Mouse (Mus musculus) frontal cortex, adult (tissue): ENCODE data around the gene Prdx3.

Experiments
- ATAC-seq: cut with Nextera tagmentation; 2 replicates; pipeline ENCODE4 v1.9.2; 2017; ENCODE audit warnings: mild to moderate bottlenecking, moderate library complexity, mixed read lengths; ENCODE audit not compliant: low TSS enrichment

Prdx3 gene

DNA sequence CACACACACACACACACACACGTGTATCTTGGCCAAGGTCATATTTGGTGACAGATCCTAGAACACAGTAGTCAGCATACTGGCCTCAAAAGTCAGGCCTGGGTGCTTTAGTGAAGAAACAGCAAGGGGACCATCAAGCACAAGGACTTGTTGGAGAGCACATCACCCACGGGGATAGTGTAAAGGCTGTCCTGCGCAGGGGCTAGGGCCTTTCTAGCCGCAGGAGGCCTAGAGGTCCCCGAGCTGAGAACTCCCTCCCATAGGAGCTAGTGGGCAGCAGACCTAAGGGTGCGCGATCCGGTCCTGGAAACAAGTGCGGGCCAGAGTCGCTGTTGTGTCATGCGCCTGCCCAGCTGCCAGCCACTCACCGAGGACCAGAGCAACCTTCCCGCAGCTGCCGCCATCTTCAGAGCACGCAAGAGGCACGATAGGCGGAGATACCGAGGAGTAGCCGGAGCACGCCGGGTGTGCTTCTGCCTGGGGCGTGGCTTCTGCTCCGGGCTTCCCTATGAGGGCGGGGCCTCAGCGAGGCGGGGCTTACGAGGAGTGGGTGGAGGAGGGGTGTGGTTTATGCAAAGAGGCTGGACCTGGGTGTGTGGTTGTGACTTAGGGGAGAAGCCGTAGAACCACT is at the start of gene Prdx3:
TSS of gene Prdx3 (minus strand) at position 493 of the 631 bp plus-strand sequence.
- peak; percentile 98 for ATAC-seq

GRCm38 (mm10) chr19:60916869-60917570 is 42.7 kb upstream of the Prdx3 start:
- peak; percentile 80 for ATAC-seq

DNA sequence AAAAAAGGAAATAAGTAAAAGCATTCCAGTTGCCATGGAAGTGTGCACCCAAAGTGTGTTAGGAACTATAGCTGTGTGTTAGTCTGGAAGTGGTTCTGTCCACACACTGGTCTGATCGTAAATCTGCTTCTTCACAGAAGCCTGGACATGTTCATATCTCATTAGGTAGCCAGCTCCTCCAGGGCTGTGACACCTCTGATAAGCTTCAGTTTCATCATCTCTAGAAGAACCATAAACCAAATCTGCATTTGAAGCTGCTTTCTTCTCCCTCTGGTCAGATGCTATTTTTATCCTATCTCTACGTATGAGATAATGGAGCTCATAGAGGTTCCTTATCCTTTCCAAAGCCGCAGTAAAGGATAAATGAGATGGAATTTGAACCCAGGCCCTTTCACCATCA is 41.5 kb upstream of the Prdx3 start:
- ATAC-seq: no peak

DNA sequence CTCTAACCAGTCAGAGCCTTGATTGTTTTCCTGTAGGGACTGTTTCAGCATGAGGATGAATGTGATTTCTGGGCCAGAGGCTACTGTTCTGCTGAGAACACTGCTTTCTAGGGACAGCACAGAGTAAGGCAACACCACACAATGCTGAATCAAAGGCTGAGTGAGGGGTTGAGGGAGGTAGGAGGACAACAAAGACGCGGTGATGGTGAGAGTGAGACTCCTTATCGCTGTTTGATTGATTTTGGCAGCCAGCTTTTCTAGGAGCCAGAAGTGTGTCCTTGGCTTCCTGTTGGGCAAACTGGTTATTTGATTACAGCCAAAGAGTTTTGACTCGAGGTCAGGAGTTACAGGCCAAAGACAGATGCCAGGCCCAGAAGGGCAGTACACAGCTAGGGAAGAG is 40.9 kb upstream of the Prdx3 start:
- no peak for ATAC-seq

GRCm38 (mm10) chr19:60911653-60912052 is 37.3 kb upstream of the Prdx3 start:
- no peak for ATAC-seq

DNA sequence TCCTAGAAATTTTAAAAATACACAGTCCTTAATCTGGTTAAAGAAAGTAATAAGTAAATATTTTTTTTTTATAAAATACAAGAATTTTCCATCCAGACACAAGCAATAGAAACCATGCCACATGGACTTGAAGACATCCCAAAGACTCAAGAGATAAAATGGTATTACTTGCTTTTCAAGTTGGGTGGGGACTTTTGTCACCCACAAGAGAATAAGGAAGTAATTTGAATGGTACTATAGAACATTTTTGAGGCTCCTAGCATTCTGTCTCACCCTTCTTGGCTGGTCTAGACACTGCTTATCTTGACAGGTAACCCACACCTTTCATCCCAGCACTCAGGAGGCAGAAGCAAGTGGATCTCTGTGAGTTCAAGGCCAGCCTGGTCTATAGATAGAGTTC is 35.9 kb upstream of the Prdx3 start:
- ATAC-seq: no peak

DNA sequence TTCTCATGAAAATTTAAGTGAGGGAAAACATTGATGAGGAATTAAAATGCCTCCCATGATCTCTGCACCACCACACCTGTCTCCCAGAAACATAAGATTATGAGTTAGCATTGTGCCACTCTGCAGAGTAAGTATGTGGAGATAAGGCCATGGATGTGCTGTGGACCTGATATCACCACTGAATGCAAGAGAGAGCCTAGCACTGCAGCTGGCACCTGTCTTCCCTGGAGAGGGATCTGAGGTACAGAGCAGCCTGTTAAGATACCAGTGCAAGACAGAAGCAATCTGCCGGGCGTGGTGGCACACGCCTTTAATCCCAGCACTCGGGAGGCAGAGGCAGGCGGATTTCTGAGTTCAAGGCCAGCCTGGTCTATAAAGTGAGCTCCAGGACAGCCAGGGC is 31.1 kb upstream of the Prdx3 start:
- ATAC-seq: no peak

GRCm38 (mm10) chr19:60903971-60904370 is 29.6 kb upstream of the Prdx3 start:
- no peak for ATAC-seq

DNA sequence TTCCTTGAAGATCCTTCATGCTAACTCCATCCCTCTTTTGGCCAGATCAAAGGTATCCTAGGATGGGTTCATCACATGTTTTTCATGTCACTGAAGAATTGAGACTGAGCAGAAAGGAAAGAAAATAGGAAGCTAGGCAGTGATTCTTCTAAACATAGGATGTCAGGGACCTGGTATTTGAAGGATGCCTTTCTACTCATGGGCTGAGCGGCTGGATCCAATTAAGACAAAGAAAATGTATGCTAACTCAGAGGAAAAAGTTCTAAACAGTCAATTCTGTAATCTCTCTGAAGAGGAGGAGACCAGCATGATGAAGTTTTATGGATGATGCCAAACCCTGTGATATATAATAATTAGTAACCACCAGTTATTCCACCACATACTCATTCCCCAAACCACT is 28.8 kb upstream of the Prdx3 start:
- ATAC-seq: no peak

DNA sequence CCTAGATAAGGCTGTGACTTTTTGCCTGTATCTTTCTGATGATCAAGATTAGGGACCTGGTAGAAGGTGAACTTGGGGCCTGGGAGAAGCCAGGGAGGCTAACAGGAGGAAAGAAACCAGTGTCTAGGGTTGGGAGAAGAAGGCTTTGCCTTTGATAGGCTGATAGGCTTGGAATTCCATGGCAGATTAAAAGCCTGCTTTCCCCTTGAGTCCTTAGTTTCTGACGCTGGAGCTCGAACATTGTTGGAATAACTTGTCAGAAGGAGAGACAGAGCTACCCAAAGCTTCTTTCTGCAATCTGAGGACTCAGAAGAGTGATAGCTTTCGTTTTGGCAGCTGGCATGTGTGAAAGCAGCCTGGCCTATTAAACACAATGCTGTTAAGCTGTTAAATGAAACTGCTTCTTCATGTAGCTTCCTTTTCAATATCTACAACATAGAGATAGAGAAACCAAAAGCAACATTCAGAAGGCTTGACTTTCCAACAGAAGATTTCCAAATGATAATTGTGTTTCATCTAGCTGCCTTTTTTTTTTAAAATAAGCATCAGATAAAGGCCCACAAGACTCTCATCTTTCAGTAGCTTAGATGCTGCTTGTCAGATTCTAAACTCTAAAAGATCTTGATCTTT is 21.0 kb upstream of the Prdx3 start:
- ATAC-seq: 0 out of 2 replicates have a peak, but pooled peaks have one; percentile 35

DNA sequence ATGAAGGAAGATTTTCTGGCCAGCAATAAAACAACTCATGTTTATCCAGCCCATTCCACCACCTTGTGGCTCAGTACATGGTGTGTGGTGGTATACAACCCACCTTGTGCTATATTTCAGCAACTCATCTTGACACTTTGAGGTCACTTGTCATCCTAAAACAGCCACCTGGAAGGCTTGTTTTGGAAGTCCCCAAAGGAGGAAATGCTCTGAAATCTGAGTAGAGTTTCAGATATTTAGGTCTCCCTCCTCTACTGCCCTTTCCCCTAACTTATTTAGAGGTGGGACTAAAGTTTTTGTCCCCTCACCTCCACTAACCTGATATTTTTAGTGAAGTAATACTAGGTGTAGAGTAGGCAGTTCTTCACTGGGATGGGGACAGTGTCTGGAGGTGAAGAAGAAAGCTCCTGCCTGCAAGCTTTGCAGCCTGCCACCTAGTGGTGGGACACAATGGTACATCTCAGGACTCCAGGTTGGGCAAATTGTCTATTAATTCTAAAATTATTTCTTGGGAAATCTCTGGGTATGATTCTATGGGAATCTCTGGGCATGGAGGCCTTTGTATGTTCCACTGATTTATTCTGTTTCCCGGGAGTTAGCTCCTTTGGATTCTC is 17.7 kb upstream of the Prdx3 start:
- no peak for ATAC-seq

- no peak for ATAC-seq
Observed at GRCm38 (mm10) chr19:60891123-60891470, 16.7 kb upstream of the Prdx3 start.

GRCm38 (mm10) chr19:60890391-60891122 is 16.2 kb upstream of the Prdx3 start:
- ATAC-seq: peak; percentile 32

- peak; percentile 98 for ATAC-seq
Observed at GRCm38 (mm10) chr19:60889714-60890315, 15.5 kb upstream of the Prdx3 start, which contains the start of gene Grk5. TSS of gene Grk5 (plus strand) at chr19:60889749.

- no peak for ATAC-seq
Observed at GRCm38 (mm10) chr19:60889101-60889713, 14.9 kb upstream of the Prdx3 start.

GRCm38 (mm10) chr19:60887637-60888036 is 13.3 kb upstream of the Prdx3 start:
- no peak for ATAC-seq

- peak; percentile 97 for ATAC-seq
Observed at GRCm38 (mm10) chr19:60883129-60883528, 8.8 kb upstream of the Prdx3 start.

DNA sequence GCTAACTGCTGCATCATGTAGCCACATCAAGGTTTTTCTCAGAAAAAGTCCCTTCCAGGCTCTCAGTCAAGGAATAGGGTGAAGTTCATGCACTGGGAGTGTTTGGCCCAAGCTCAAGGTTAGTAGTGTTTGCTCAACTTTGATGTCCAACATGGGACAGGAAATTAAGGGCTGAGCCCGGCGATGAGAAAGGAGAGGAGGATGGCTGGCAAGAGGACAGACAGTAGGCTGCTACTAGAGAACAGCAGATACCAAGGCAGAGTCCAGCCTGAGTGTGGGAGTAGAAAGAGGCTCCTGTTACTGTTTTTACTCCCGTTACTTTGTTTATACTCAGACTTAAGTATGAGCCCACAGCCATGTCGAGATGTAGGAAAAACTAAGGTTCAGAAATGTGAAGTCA is 855 bp downstream of the Prdx3 start:
- peak; percentile 58 for ATAC-seq

DNA sequence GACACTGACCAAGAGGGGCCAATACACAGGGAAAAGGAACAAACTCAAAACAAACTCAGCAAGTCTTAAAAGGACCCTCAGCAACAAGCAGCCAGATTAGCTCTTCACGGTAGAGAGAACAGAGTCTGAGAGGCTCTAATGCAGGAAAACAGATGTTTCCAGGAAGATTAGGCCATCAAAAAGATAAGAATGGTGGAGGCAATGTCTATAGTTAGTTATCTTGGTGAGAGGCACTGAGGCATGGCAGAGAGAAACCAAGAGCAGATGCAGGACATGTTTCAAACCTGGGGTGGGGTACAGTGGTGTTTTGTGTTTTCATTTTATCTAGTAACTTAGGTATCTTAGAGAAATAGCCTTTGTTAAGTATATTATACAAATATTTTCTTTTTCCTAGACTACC is 2.1 kb downstream of the Prdx3 start:
- no peak for ATAC-seq

DNA sequence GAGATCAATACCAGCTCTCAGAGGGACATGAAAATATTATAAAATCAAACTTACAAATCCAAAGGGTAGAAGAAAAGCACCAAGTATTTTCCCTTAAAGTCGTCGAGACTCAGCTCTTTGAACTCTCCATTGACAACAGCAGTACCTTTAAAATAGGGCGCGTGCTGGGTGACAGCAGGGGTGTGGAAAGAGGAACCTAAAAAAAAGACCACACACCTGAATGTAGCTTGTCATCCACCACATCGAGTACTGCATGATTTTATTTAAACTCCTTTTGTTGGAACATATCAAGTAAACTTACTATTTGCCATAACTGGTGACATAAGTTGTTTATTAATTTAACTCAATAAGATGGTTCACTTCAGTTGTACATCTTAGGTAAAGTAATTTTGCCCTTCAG is 3.0 kb downstream of the Prdx3 start:
- no peak for ATAC-seq

DNA sequence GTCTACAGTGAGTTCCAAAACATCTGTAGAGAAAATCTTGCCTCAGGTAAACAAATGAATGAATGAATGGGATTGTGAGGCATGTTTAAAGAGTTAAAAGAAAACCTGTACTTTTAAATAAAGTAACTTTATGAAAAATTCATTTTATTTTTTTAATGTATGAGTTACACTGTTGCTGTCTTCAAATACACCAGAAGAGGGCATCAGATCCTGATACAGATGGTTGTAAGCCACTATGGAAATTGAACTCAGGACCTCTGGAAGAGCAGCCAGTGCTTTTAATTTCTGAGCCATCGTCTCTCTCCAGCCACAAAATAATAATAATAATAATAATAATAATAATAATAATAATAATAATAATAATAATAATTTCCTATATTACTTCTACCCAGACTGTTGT is 3.9 kb downstream of the Prdx3 start:
- ATAC-seq: no peak
